10 mouse cellular contexts compared by ENCODE assay signal in the genomic region with DNA sequence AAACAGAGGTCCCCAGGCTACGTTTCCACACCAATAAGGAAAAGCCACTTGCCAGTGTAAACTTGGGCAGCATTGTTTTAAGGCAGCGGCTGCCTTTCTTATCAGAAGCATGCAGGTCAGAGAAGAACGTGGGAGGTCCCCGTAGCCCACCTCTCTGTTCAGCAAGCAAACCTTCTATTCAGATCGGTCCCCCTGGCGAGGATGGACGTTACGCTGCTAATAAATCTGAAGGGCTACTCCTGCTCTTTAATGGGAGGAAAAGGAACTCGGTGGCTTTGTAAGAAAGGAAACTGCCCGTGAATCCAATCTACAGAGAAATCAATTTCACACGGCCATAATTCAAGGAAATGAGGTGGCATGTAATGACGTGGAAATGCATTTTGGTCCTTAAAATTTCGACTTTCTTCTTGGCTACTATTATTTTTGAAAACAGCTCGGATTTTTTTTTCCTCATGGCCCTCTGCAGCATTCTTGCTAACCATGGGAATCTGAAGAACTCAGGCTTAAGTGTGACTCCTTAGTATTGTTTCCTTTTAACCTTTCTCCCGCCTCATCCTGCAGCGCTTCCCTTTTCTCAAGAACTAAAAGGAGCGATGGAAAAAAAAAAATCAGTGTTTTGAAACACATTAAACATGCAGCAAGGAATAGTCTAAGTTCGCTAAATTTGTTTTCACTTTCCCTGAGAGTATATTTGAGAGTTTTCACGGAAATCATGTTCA. TPM values are rescaled to one million over a fixed set of nuclear protein-coding genes. Genes with fewer than 3 reads are reported as not detected.
DNase-seq lines count a peak whose midpoint lies in the region; ATAC-seq lines count a peak whose summit lies in the region.
"Had no signal": no experiment of that assay in that cellular context is flagged by ENCODE, and none has a peak within 500 bp of the region (broad histone marks: within the 10 kb centered on the region; RNA-seq: fewer than 3 reads in every experiment).

No protein-coding gene starts in this region.

- H3K36me3 ChIP-seq in kidney, embryonic 16.5 days (ENCODE audit: insufficient read depth, low read length) = no peaks in the 10 kb centered on the region
- no peaks in the 10 kb centered on the region for H3K36me3 ChIP-seq in heart, embryonic 10.5 days
- H3K36me3 ChIP-seq in limb, embryonic 10.5 days = no peaks in the 10 kb centered on the region
- H3K36me3 ChIP-seq in neural tube, embryonic 14.5 days (ENCODE audit: control insufficient read depth, insufficient read depth, low read length) = no peaks in the 10 kb centered on the region
- H3K36me3 ChIP-seq: G1E had no signal

- H3K4me1 ChIP-seq in kidney, embryonic 16.5 days (ENCODE audit: insufficient read depth, low read length) = no peaks in the 10 kb centered on the region
- H3K4me1 ChIP-seq in heart, embryonic 10.5 days = no peaks in the 10 kb centered on the region
- H3K4me1 ChIP-seq in limb, embryonic 10.5 days = peaks cover 14% of the 10 kb centered on the region; the same call in 1 of the 2 replicates
- H3K4me1 ChIP-seq in neural tube, embryonic 14.5 days (ENCODE audit: control insufficient read depth, insufficient read depth, low read length) = 0 out of 2 replicates have a peak, but pooled peaks cover 2% of the 10 kb centered on the region

- no peak for ATAC-seq in kidney, embryonic 16.5 days (ENCODE audit: low FRiP score, low TSS enrichment)
- no peak for ATAC-seq in neural tube, embryonic 14.5 days (ENCODE audit: low read depth)
- no peak for ATAC-seq in erythroid progenitor cell, adult 5-6 weeks (replicated peaks; ENCODE audit: low FRiP score, poor library complexity, severe bottlenecking)

- 10% methylated on average over 19 of the region's 19 CpGs for WGBS in kidney, embryonic 16.5 days
- WGBS in heart, embryonic 10.5 days = 35% methylated on average over 19 of the region's 19 CpGs
- WGBS in limb, embryonic 10.5 days = 43% methylated on average over 19 of the region's 19 CpGs
- 19% methylated on average over 19 of the region's 19 CpGs for WGBS in neural tube, embryonic 14.5 days

- no peaks in the 10 kb centered on the region for H3K27me3 ChIP-seq in kidney, embryonic 16.5 days (ENCODE audit: insufficient read depth, low read length)
- no peaks in the 10 kb centered on the region for H3K27me3 ChIP-seq in heart, embryonic 10.5 days (ENCODE audit: insufficient read depth, poor library complexity, severe bottlenecking)
- H3K27me3 ChIP-seq in limb, embryonic 10.5 days (ENCODE audit: low read depth, poor library complexity, severe bottlenecking) = no peaks in the 10 kb centered on the region; the same call in 1 of the 2 replicates
- no peaks in the 10 kb centered on the region for H3K27me3 ChIP-seq in neural tube, embryonic 14.5 days (ENCODE audit: control insufficient read depth, insufficient read depth, low read length)

- DNase-seq in kidney, adult 11 months = no peak
- DNase-seq in heart, embryonic 10.5 days (ENCODE audit: low spot score) = no peak
- peak; percentile 42 for DNase-seq in limb, embryonic 10.5 days (ENCODE audit: low spot score)
- DNase-seq in cerebellum, adult 9-11 months = no peak
- DNase-seq in gastrocnemius, postnatal 10 days = no peak
- DNase-seq: thymus, postnatal 4 days had no signal

- no peak overlapping the region for H3K27ac ChIP-seq in kidney, embryonic 16.5 days (ENCODE audit: low read length)
- peak overlapping the region; percentile 62; the same call in 1 of the 2 replicates for H3K27ac ChIP-seq in heart, embryonic 10.5 days
- H3K27ac ChIP-seq in limb, embryonic 10.5 days = peak overlapping the region; percentile 28; the same call in 1 of the 2 replicates
- H3K27ac ChIP-seq in neural tube, embryonic 14.5 days (ENCODE audit: low read depth, low read length) = no peak overlapping the region

- H3K9me3 ChIP-seq in kidney, embryonic 16.5 days (ENCODE audit: low read length) = no peaks in the 10 kb centered on the region
- H3K9me3 ChIP-seq in heart, embryonic 10.5 days = no peaks in the 10 kb centered on the region
- H3K9me3 ChIP-seq in limb, embryonic 10.5 days (replicated peaks) = no peaks in the 10 kb centered on the region
- no peaks in the 10 kb centered on the region for H3K9me3 ChIP-seq in neural tube, embryonic 14.5 days (ENCODE audit: control insufficient read depth, low read length)
- H3K9me3 ChIP-seq: G1E had no signal

- H3K4me2 ChIP-seq in kidney, embryonic 16.5 days (replicated peaks; ENCODE audit: low read depth, low read length) = peak overlapping the region; percentile 57
- peak overlapping the region; percentile 46; the same call in 1 of the 2 replicates for H3K4me2 ChIP-seq in neural tube, embryonic 14.5 days (ENCODE audit: low read depth, low read length)

- peak overlapping the region; percentile 37 for H3K9ac ChIP-seq in kidney, embryonic 16.5 days (replicated peaks; ENCODE audit: low read length)
- peak overlapping the region; percentile 37; the same call in 1 of the 2 replicates for H3K9ac ChIP-seq in neural tube, embryonic 14.5 days (replicated peaks; ENCODE audit: low read depth, low read length)

- H3K4me3 ChIP-seq in kidney, embryonic 16.5 days (ENCODE audit: low read length) = peak overlapping the region; percentile 34
- H3K4me3 ChIP-seq in heart, embryonic 10.5 days = peak overlapping the region; percentile 34
- H3K4me3 ChIP-seq in limb, embryonic 10.5 days = peak overlapping the region; percentile 29; the same call in 1 of the 2 replicates
- H3K4me3 ChIP-seq in neural tube, embryonic 14.5 days (ENCODE audit: low read depth, low read length) = peak overlapping the region; percentile 16; the same call in 1 of the 2 replicates

RNA-seq across cellular contexts. Expression of gene Asb5, which starts 42.7 kb away (rescaled TPM):
- 6.6 and 6.8 TPM in 2 replicates for polyA plus RNA-seq in kidney, embryonic 16.5 days (2015; fragmentation: Nextera tagmentation; extraction: Ambion mirVana)
- 5.0 and 6.8 TPM in 2 replicates for polyA plus RNA-seq in heart, embryonic 10.5 days (2016; fragmentation: Nextera tagmentation; extraction: Ambion mirVana)
- 6.2 and 9.5 TPM in 2 replicates for polyA plus RNA-seq in limb, embryonic 10.5 days (2016; fragmentation: Nextera tagmentation; extraction: Ambion mirVana)
- 5.3 and 9.4 TPM in 2 replicates for polyA plus RNA-seq in neural tube, embryonic 14.5 days (2014; fragmentation: Nextera tagmentation; extraction: Ambion mirVana)
- total RNA-seq in gastrocnemius, postnatal 10 days (2021) = 100 to 1,000 TPM; 124 to 132 TPM
- not detected in 2 replicates for total RNA-seq in erythroid progenitor cell, adult 5-6 weeks (2015; ENCODE audit: low replicate concordance)
- total RNA-seq in erythroid progenitor cell, adult 5-6 weeks (2017; ENCODE audit: low replicate concordance) = not detected in 2 replicates
- polyA plus RNA-seq: G1E had no signal

RNA-seq across cellular contexts. Expression of gene Spcs3, which starts 43.1 kb away (rescaled TPM):
- 98.0 and 99.3 TPM in 2 replicates for polyA plus RNA-seq in kidney, embryonic 16.5 days (2015; fragmentation: Nextera tagmentation; extraction: Ambion mirVana)
- 94.8 and 96.7 TPM in 2 replicates for polyA plus RNA-seq in heart, embryonic 10.5 days (2016; fragmentation: Nextera tagmentation; extraction: Ambion mirVana)
- polyA plus RNA-seq in limb, embryonic 10.5 days (2016; fragmentation: Nextera tagmentation; extraction: Ambion mirVana) = 95.8 and 104 TPM in 2 replicates
- polyA plus RNA-seq in neural tube, embryonic 14.5 days (2014; fragmentation: Nextera tagmentation; extraction: Ambion mirVana) = 43.5 and 44.3 TPM in 2 replicates
- 10 to 100 TPM; 22.8 to 28.2 TPM for total RNA-seq in gastrocnemius, postnatal 10 days (2021)
- total RNA-seq in erythroid progenitor cell, adult 5-6 weeks (2015; ENCODE audit: low replicate concordance) = 37.1 and 38.6 TPM in 2 replicates
- total RNA-seq in erythroid progenitor cell, adult 5-6 weeks (2017; ENCODE audit: low replicate concordance) = 23.2 and 32.3 TPM in 2 replicates

Comparison
In these comparisons a context has a peak if more than half of its experiments do, and no peak if none do; other contexts are left out.
1. H3K27ac ChIP-seq: peak in heart, embryonic 10.5 days (single experiment) and limb, embryonic 10.5 days (single experiment); none in kidney, embryonic 16.5 days (single experiment) and neural tube, embryonic 14.5 days (single experiment).
2. Peak in every context shown above with its lines, with median percentiles within 50 percentile points of each other: H3K4me3 ChIP-seq.